Mouse (Mus musculus): ENCODE measurements around the gene Ttc36. TPM values are rescaled to one million over a fixed set of nuclear protein-coding genes. Genes with fewer than 3 reads are reported as not detected.

Gene Ttc36
- 10 to 100 TPM in 1 of 2 experiments, 1 to 10 TPM in 1; 8.5 to 11.2 TPM for total RNA-seq (2023)

GRCm38 (mm10) chr9:44802808-44803450 lies at the start of gene Ttc36:
TSS of gene Ttc36 (minus strand) at chr9:44803072.

GRCm38 (mm10) chr9:44799102-44799957 lies 3.5 kb downstream of the Ttc36 start, which contains the start of gene Tmem25:
TSS of gene Tmem25 (minus strand) at chr9:44799307.

GRCm38 (mm10) chr9:44767101-44768028 lies 35.5 kb downstream of the Ttc36 start, which contains the start of the genes Arcn1 and Ift46:
TSS of gene Arcn1 (minus strand) at chr9:44767845.
TSS of gene Ift46 (plus strand) at chr9:44767908.

Other genes with a start within 250 kb of the Ttc36 start
- gene Cxcr5, start 241.2 kb downstream of the Ttc36 start, total RNA-seq (2023): 10 to 100 TPM; 14.1 TPM
- 100 to 1,000 TPM; 214 to 236 TPM for gene Ddx6, start 198.2 kb downstream of the Ttc36 start, total RNA-seq (2023)
- not detected for gene Treh, start 129.8 kb downstream of the Ttc36 start, total RNA-seq (2023)
- gene Phldb1, start 67.9 kb downstream of the Ttc36 start, total RNA-seq (2023): 1 to 10 TPM; 1.2 to 2.4 TPM
- gene Arcn1, start 35.2 kb downstream of the Ttc36 start, total RNA-seq (2023): 100 to 1,000 TPM; 119 to 126 TPM
- gene Ift46, start 35.2 kb downstream of the Ttc36 start, total RNA-seq (2023): 10 to 100 TPM; 36.9 to 45.6 TPM
- gene Tmem25, start 3.8 kb downstream of the Ttc36 start, total RNA-seq (2023): 1 to 10 TPM; 2.7 to 3.3 TPM
- 100 to 1,000 TPM; 162 to 179 TPM for gene Kmt2a, start 78.2 kb upstream of the Ttc36 start, total RNA-seq (2023)
- 100 to 1,000 TPM; 146 to 149 TPM for gene Atp5l, start 117.7 kb upstream of the Ttc36 start, total RNA-seq (2023)
- gene Ube4a, start 162.5 kb upstream of the Ttc36 start, total RNA-seq (2023): 100 to 1,000 TPM in 1 of 2 experiments, 10 to 100 TPM in 1; 97.0 to 130 TPM
- 100 to 1,000 TPM; 492 to 549 TPM for gene Cd3g, start 177.4 kb upstream of the Ttc36 start, total RNA-seq (2023)
- 100 to 1,000 TPM; 523 to 573 TPM for gene Cd3d, start 178.7 kb upstream of the Ttc36 start, total RNA-seq (2023)
- gene Cd3e, start 206.6 kb upstream of the Ttc36 start, total RNA-seq (2023): 100 to 1,000 TPM; 887 to 950 TPM
- under 1 TPM in 1 of 2 experiments, not detected in 1; 0.74 TPM for gene Mpzl2, start 236.7 kb upstream of the Ttc36 start, total RNA-seq (2023)